Mouse (Mus musculus): Measurements from ENCODE around the gene Lyzl4. TPM values are rescaled to one million over a fixed set of nuclear protein-coding genes. Genes with fewer than 3 reads are reported as not detected.

Gene Lyzl4
- polyA plus RNA-seq, 1 experiment from 2014 or later, result not detected

DNA sequence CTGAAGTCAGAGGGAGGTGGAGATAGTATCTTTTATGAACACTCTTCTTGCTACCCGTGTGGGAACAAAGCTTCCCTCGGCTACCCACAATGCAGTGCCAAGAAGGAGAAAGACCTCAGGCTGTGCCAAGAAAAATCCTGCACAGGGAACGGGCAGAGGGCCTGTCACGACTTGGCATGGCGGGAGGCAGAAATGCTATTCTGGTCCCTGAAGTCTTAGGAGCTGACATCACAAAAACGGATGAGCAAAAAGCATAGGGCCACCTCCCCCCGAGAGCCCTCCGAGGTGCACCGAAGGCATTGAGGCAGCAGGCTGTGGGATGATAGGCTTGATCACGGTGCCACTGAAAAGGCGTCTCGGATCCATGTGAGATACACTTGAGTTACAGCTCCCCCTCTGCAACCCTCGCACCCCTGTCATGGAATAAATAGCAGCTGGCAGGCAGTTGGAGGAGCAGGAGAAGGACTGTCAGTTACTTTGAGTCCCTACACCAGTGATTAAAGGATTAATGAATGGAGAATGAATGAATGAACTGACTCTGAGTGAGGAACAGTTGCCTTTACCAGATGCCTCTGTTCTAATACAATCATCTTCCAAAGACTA, 48.8 kb downstream of the Lyzl4 start:
- Histone ChIP-seq H3K36me3 (replicated peaks) (no peaks in the 10 kb centered on the region), H3K4me1 (peaks cover 11% of the 10 kb centered on the region), H3K4me3 (no peak overlapping the region), H3K27ac (replicated peaks) (no peak overlapping the region), H3K9me3 (peaks cover 11% of the 10 kb centered on the region; the same call in 1 of the 2 replicates), H3K27me3 (replicated peaks; ENCODE audit: low read depth, poor library complexity, severe bottlenecking) (no peaks in the 10 kb centered on the region)
- 86% methylated on average over 13 of the region's 13 CpGs for WGBS
- DNase-seq (ENCODE audit: low spot score), result no peak

DNA sequence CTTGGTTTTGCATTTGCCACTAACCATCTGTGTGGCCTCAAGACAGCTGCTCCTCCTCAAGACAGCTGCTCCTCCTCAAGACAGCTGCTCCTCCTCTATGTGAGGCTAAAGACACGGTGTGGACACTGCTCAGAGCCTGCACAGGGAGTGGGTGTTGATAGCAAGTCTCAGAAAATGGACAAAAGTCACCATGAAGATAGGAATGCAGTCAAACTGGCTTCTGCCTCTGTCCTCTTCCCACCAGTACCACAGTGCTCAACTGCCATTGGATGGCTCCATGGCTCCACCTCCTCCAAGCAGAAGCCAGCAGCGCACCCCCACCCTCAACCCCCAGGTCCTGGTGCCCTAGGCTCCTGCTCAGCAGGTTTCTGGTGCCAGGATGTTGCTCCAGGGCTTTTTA, 52.4 kb downstream of the Lyzl4 start:
- peak; percentile 50 for DNase-seq (ENCODE audit: low spot score)
- H3K27ac ChIP-seq (replicated peaks), result 0 out of 2 replicates have a peak overlapping the region, but pooled peaks have one; percentile 37
- H3K27me3 ChIP-seq (replicated peaks; ENCODE audit: low read depth, poor library complexity, severe bottlenecking), result no peaks in the 10 kb centered on the region
- H3K4me3 ChIP-seq, result no peak overlapping the region
- H3K4me1 ChIP-seq, result peaks cover 15% of the 10 kb centered on the region
- no peaks in the 10 kb centered on the region for H3K36me3 ChIP-seq (replicated peaks)
- peaks cover 11% of the 10 kb centered on the region; the same call in 1 of the 2 replicates for H3K9me3 ChIP-seq
- WGBS, result 53% methylated on average over 2 of the region's 2 CpGs

DNA sequence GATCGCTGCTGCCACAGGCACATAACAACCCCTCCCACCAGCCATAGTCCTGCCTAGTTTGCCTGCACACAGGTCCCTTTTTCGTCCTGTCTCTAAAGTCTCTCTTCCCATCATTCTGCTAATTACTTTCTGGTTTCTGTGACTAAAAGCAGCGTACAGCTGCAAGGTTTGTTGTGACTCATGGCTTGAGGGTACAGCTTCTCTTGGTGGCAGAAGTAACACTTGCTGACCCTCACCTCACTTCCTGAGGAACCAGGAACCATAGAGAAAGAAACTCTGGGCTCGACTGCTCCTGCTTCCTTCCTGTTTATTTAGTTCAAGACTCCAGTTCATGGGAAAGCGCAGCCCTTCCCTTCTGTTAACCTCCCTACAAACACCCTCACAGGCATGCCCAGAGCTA, 67.5 kb downstream of the Lyzl4 start:
- Histone ChIP-seq H3K4me3 (no peak overlapping the region), H3K36me3 (replicated peaks) (no peaks in the 10 kb centered on the region), H3K27me3 (replicated peaks; ENCODE audit: low read depth, poor library complexity, severe bottlenecking) (no peaks in the 10 kb centered on the region), H3K9me3 (no peaks in the 10 kb centered on the region), H3K4me1 (no peaks in the 10 kb centered on the region), H3K27ac (replicated peaks) (no peak overlapping the region)
- no peak for DNase-seq (ENCODE audit: low spot score)
- 68% methylated on average over 5 of the region's 5 CpGs for WGBS

DNA sequence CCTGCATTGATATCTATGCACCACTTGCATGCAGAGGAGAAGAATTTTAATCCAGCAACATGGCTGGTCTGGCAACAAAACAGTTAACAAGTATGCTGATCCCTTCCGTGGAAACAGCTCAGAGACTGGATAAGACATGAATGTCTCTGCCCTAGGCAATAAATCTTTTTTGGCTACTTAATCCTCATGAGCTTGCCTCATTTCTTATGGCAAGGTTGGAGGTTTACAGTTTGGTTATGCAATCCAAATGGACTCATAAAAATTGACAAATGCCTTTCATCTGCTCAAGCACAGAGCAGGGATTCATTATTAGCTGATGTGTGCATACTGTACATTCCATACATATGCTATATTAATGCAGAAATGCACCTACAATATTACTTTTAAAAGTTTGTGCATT, 73.4 kb downstream of the Lyzl4 start:
- Histone ChIP-seq H3K4me1 (no peaks in the 10 kb centered on the region), H3K4me3 (no peak overlapping the region), H3K27me3 (replicated peaks; ENCODE audit: low read depth, poor library complexity, severe bottlenecking) (no peaks in the 10 kb centered on the region), H3K27ac (replicated peaks) (no peak overlapping the region), H3K36me3 (replicated peaks) (no peaks in the 10 kb centered on the region), H3K9me3 (no peaks in the 10 kb centered on the region)
- 39% methylated on average over 1 of the region's 1 CpGs for WGBS
- DNase-seq (ENCODE audit: low spot score), result no peak

DNA sequence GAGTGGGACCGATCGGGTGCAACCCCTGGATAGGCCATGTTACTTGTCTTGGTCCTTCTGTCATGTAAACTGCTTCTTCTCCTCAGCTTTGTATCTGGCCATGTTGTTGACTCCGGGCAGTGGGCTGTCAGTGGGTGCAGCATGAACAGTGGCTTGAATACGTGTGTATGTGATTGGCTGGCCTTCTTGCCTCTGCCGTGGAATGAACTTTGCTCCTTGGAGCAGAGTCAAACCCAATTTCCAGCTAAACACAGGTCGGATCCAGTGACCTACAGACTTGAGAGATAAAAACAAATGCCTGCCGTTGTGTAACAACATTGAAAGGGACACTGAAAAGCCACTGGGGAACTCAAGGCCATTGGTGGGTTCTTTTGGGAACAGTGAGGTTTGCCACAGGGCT, 75.5 kb downstream of the Lyzl4 start:
- no peak overlapping the region for H3K4me3 ChIP-seq
- WGBS, result 86% methylated on average over 7 of the region's 7 CpGs

DNA sequence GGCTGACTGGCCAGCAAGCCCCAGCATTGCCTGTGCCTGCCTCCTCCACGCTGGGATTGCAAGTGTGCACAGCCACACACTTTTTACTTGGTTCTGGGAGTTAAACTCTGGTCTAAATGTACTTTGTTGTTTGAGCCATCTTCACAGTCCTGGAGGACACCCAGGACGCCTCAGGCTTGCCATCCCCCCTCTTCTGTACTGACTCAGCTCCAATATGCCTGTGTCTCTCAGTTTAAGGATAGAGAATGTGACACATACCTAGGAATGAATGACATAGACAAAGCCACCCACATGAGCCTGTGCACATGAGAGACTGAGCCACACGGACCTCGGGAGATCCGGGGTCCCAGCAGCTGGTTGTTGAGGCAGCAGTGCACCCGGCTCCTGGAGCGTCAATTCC, 78.6 kb downstream of the Lyzl4 start:
- Histone ChIP-seq H3K9me3 (no peaks in the 10 kb centered on the region), H3K36me3 (replicated peaks) (no peaks in the 10 kb centered on the region), H3K4me1 (0 out of 2 replicates have a peak, but pooled peaks cover 6% of the 10 kb centered on the region), H3K4me3 (no peak overlapping the region), H3K27me3 (replicated peaks; ENCODE audit: low read depth, poor library complexity, severe bottlenecking) (no peaks in the 10 kb centered on the region), H3K27ac (replicated peaks) (no peak overlapping the region)
- no peak for DNase-seq (ENCODE audit: low spot score)
- 88% methylated on average over 7 of the region's 7 CpGs for WGBS

More for the DNA sequence above, 75.5 kb downstream of the Lyzl4 start:
- Histone ChIP-seq H3K27ac (replicated peaks) (no peak overlapping the region), H3K4me1 (no peaks in the 10 kb centered on the region), H3K36me3 (replicated peaks) (no peaks in the 10 kb centered on the region), H3K9me3 (no peaks in the 10 kb centered on the region), H3K27me3 (replicated peaks; ENCODE audit: low read depth, poor library complexity, severe bottlenecking) (no peaks in the 10 kb centered on the region)
- DNase-seq (ENCODE audit: low spot score), result no peak

DNA sequence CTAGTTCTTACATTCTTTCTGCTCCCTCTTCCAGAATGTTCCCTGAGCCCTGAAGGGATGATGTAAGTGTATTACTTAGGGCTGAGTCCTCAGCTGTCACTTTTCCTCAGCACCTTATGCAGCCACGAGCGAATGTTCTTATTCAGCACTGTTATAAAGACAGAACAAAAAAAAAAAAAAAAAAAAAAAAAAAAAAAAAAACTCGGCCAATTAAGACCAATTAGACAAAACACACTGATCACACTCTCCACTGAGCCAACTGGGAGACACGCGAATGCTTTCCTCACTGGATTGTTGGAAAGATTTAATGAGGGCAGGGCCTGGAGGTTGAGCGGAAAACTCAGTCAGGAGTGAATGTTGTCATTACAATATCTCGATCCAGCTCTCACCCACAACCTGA, 81.4 kb downstream of the Lyzl4 start:
- DNase-seq (ENCODE audit: low spot score), result no peak
- WGBS, result 73% methylated on average over 7 of the region's 7 CpGs

DNA sequence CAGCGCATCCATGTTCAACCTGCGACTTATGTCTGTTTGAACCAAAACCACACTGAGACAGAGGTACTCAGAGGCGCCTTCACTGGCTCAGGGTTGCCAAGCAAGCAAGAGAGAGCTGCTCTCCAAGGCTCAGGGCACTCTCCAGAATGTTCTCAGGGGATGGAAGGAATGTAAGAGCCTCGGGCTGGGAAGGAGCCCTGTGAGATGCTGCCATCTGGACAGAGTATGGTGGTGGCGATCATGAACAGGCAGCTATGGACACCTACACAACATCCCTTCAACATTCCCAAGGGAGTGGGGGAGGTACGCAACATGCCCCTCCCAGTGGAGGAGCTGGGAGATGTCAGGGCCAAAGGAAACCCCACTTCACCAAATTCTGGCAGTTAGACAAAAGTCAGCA, 83.7 kb downstream of the Lyzl4 start:
- Histone ChIP-seq H3K9me3 (no peaks in the 10 kb centered on the region), H3K27ac (replicated peaks) (no peak overlapping the region), H3K36me3 (replicated peaks) (no peaks in the 10 kb centered on the region), H3K4me1 (peaks cover 19% of the 10 kb centered on the region), H3K4me3 (no peak overlapping the region), H3K27me3 (replicated peaks; ENCODE audit: low read depth, poor library complexity, severe bottlenecking) (0 out of 2 replicates have a peak, but pooled peaks cover 5% of the 10 kb centered on the region)
- no peak for DNase-seq (ENCODE audit: low spot score)
- 77% methylated on average over 6 of the region's 6 CpGs for WGBS

More for the DNA sequence above, 81.4 kb downstream of the Lyzl4 start:
- H3K27me3 ChIP-seq (replicated peaks; ENCODE audit: low read depth, poor library complexity, severe bottlenecking), result 0 out of 2 replicates have a peak, but pooled peaks cover 5% of the 10 kb centered on the region
- peaks cover 13% of the 10 kb centered on the region for H3K4me1 ChIP-seq
- no peaks in the 10 kb centered on the region for H3K9me3 ChIP-seq
- no peak overlapping the region for H3K4me3 ChIP-seq
- no peaks in the 10 kb centered on the region for H3K36me3 ChIP-seq (replicated peaks)
- H3K27ac ChIP-seq (replicated peaks), result no peak overlapping the region

DNA sequence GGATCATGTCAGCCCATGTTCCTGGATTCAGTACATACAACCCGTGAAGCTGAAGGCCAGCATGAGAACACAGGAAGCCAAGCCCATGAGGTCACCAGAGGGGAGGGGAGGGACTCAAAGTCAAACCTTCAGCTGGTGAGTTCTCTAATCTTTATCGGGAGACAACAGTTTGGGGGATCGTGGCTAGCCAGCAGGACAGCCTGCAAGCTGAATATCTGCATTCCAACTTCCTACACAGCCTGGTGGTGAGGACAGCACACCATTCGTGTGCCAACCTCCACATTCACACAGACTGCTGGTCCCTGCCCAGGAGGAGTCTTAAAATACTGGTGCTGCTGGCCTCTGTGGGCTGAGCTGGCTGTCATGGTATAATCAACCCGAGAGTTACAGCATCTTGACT, 85.0 kb downstream of the Lyzl4 start:
- WGBS, result 69% methylated on average over 5 of the region's 5 CpGs
- DNase-seq (ENCODE audit: low spot score), result no peak
- H3K27ac ChIP-seq (replicated peaks), result no peak overlapping the region
- peaks cover 19% of the 10 kb centered on the region for H3K4me1 ChIP-seq
- 0 out of 2 replicates have a peak, but pooled peaks cover 5% of the 10 kb centered on the region for H3K27me3 ChIP-seq (replicated peaks; ENCODE audit: low read depth, poor library complexity, severe bottlenecking)
- no peaks in the 10 kb centered on the region for H3K9me3 ChIP-seq
- no peaks in the 10 kb centered on the region for H3K36me3 ChIP-seq (replicated peaks)
- H3K4me3 ChIP-seq, result no peak overlapping the region

DNA sequence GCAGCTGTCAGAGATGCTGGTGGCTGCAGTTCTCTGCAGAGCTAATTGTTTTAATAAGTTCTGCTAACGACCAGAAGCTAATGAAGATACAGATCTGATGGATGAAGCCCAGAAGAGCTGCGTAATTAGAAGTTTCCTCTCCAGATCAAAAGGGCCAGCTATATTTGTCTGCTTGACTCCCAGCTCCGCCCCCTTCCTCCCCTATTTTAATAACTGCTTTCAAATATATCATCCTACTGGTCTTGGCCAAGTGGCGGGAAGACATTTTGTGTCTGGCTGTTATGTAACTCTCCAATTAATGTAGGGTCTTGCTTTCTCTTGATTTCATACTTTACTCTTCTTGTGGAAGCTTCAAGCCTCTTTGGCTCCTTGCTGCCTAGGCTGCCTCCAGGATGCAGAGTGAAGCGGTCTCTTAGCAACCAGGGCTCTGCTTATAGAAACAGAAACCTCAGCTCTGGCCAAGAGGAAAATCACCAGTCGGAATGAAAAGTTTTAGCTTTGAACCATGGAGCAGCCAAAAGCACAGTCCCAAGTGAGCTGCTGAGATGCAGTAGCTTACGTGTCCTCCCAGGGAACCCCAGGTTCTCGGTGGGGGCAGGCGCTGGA, 86.4 kb downstream of the Lyzl4 start:
- DNase-seq (ENCODE audit: low spot score), result peak; percentile 29
- H3K9me3 ChIP-seq, result no peaks in the 10 kb centered on the region
- WGBS, result 63% methylated on average over 9 of the region's 9 CpGs
- no peak overlapping the region for H3K27ac ChIP-seq (replicated peaks)
- H3K36me3 ChIP-seq (replicated peaks), result no peaks in the 10 kb centered on the region
- H3K4me3 ChIP-seq, result no peak overlapping the region
- peaks cover 19% of the 10 kb centered on the region for H3K4me1 ChIP-seq
- 0 out of 2 replicates have a peak, but pooled peaks cover 5% of the 10 kb centered on the region for H3K27me3 ChIP-seq (replicated peaks; ENCODE audit: low read depth, poor library complexity, severe bottlenecking)

DNA sequence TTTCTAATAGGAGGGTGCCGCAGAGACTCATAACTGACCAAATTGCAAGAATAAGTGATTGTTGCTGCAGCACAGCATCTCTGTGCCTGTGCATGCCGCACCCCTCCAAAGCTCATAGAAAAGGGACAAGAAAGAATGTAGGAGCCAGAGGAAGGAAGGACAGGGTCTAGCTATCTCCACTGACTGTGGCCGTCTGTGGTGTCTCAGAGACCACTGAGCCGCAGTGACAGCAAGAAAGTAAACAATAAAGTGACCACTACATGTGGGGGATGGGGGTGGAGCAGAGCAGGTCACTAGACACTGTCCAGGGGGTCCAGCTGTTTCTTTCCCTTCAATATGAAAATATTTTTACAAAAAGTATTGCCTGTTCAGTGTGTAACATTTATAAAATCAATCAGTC, 88.3 kb downstream of the Lyzl4 start:
- 73% methylated on average over 4 of the region's 4 CpGs for WGBS
- Histone ChIP-seq H3K36me3 (replicated peaks) (no peaks in the 10 kb centered on the region), H3K27ac (replicated peaks) (no peak overlapping the region), H3K4me1 (peaks cover 13% of the 10 kb centered on the region), H3K9me3 (no peaks in the 10 kb centered on the region), H3K4me3 (no peak overlapping the region), H3K27me3 (replicated peaks; ENCODE audit: low read depth, poor library complexity, severe bottlenecking) (0 out of 2 replicates have a peak, but pooled peaks cover 5% of the 10 kb centered on the region)
- DNase-seq (ENCODE audit: low spot score), result no peak

DNA sequence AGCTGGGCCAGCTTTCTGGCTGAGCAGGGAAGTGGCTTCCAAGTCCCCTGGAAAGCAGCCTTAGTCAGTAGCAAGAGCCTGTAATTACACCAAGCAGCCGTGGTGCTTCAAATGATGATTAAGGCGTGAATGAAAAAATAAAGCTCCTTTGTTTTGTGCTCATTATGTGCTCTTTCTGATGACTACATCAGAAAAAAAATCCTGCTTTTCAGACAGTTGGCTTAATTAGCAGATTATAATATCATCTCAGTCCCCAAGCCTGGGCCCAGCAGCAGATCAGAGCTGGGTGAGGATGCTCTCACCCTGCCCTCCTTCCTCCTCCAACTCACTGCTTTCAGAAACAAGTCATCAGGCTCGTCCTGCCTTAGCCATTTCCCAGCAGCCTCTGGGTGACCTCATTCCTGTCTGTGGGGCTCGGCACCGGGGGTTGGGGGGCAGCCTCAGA, 91.5 kb downstream of the Lyzl4 start:
- no peak overlapping the region for H3K27ac ChIP-seq (replicated peaks)
- WGBS, result 51% methylated on average over 5 of the region's 5 CpGs
- no peak for DNase-seq (ENCODE audit: low spot score)
- peaks cover 5% of the 10 kb centered on the region; the same call in 1 of the 2 replicates for H3K4me1 ChIP-seq
- no peaks in the 10 kb centered on the region for H3K36me3 ChIP-seq (replicated peaks)
- no peaks in the 10 kb centered on the region for H3K27me3 ChIP-seq (replicated peaks; ENCODE audit: low read depth, poor library complexity, severe bottlenecking)
- no peak overlapping the region for H3K4me3 ChIP-seq
- no peaks in the 10 kb centered on the region for H3K9me3 ChIP-seq

DNA sequence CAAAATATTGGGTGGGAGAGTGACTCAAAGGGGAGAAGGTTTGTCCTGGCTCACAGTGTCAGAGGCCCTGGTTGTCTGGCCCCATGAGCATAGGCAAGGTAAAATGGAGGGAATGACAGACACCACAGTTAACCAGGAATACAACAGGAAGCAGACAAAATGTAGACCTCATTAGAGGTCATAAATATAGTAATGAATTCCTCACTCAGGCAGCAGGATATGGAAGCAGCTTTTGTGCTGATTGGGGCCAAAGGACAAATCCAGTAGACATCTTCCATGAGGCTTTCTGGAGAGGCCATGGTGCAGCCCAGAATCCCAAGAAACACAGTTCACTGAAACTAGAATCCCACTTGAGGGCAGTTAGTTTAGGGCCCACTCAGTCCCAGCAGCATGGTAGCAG, 92.5 kb downstream of the Lyzl4 start:
- H3K9me3 ChIP-seq, result no peaks in the 10 kb centered on the region
- H3K4me1 ChIP-seq, result peaks cover 3% of the 10 kb centered on the region; the same call in 1 of the 2 replicates
- H3K36me3 ChIP-seq (replicated peaks), result no peaks in the 10 kb centered on the region
- no peak for DNase-seq (ENCODE audit: low spot score)
- H3K27ac ChIP-seq (replicated peaks), result no peak overlapping the region
- H3K4me3 ChIP-seq, result no peak overlapping the region
- H3K27me3 ChIP-seq (replicated peaks; ENCODE audit: low read depth, poor library complexity, severe bottlenecking), result no peaks in the 10 kb centered on the region
